Comparison of ENCODE assay signal across 9 mouse cellular contexts in the genomic region with DNA sequence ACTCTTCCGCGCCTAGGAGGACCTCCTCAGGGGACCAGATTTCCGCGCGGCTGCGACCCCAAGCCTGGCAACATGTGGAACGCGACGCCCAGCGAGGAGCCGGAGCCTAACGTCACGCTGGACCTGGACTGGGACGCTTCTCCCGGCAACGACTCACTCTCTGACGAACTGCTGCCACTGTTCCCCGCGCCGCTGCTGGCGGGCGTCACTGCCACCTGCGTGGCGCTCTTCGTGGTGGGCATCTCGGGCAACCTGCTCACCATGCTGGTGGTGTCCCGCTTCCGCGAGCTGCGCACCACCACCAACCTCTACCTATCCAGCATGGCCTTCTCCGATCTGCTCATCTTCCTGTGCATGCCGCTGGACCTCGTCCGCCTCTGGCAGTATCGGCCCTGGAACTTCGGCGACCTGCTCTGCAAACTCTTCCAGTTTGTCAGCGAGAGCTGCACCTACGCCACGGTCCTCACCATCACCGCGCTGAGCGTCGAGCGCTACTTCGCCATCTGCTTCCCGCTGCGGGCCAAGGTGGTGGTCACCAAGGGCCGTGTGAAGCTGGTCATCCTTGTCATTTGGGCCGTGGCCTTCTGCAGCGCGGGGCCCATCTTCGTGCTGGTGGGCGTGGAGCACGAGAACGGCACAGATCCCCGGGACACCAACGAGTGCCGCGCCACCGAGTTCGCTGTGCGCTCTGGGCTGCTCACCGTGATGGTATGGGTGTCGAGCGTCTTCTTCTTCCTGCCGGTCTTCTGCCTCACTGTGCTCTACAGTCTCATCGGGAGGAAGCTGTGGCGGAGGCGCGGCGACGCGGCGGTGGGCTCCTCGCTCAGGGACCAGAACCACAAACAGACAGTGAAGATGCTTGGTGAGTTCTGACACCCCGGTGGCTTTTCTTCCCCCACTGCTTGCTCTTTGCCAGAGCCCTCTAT. TPM values are rescaled to one million over a fixed set of nuclear protein-coding genes. Genes with fewer than 3 reads are reported as not detected.
DNase-seq lines count a peak whose midpoint lies in the region; ATAC-seq and TF ChIP-seq lines count a peak whose summit lies in the region.
"Had no signal": no experiment of that assay in that cellular context is flagged by ENCODE, and none has a peak within 500 bp of the region (broad histone marks: within the 10 kb centered on the region; RNA-seq: fewer than 3 reads in every experiment).

No protein-coding gene starts in this region.

- no peak for TF ChIP-seq CTCF in G1E (IDR thresholded peaks at IDR 0.05; ENCODE audit: low read depth, low read length)
- TF ChIP-seq CTCF in forebrain, postnatal 0 days (IDR thresholded peaks at IDR 0.05; ENCODE audit: low read depth), result no peak

- H3K4me3 ChIP-seq in heart, embryonic 14.5 days (ENCODE audit: control insufficient read depth in 1 of 2, insufficient read depth in 1 of 2, low read depth in 1 of 2, low read length in 2 of 2), result peak overlapping the region in 1 of 2 experiments; percentile 19; a peak in 2 of 4 replicates
- 0 out of 2 replicates have a peak overlapping the region, but pooled peaks have one; percentile 12 for H3K4me3 ChIP-seq in G1E (ENCODE audit: low read depth, low read length)
- H3K4me3 ChIP-seq in forebrain, postnatal 0 days (ENCODE audit: low read depth, low read length), result peak overlapping the region; percentile 46
- peak overlapping the region; percentile 48 for H3K4me3 ChIP-seq in midbrain, embryonic 15.5 days

- peak overlapping the region; percentile 42 for H3K4me2 ChIP-seq in heart, embryonic 14.5 days (ENCODE audit: low read length)
- H3K4me2 ChIP-seq in forebrain, postnatal 0 days (ENCODE audit: low read depth), result peak overlapping the region; percentile 96
- H3K4me2 ChIP-seq in midbrain, embryonic 15.5 days, result peak overlapping the region; percentile 99

- H3K9me3 ChIP-seq in heart, embryonic 14.5 days (ENCODE audit: control insufficient read depth, low read length), result no peaks in the 10 kb centered on the region
- no peaks in the 10 kb centered on the region for H3K9me3 ChIP-seq in G1E (replicated peaks)
- no peaks in the 10 kb centered on the region for H3K9me3 ChIP-seq in forebrain, postnatal 0 days (ENCODE audit: low read length)
- H3K9me3 ChIP-seq in midbrain, embryonic 15.5 days, result no peaks in the 10 kb centered on the region

- H3K27ac ChIP-seq in heart, embryonic 14.5 days (replicated peaks in 1 of 2; ENCODE audit: control insufficient read depth in 1 of 2, insufficient read depth in 1 of 2, low read depth in 2 of 2, low read length in 2 of 2), result no peak overlapping the region
- H3K27ac ChIP-seq in forebrain, postnatal 0 days (ENCODE audit: low read depth, low read length), result no peak overlapping the region
- H3K27ac ChIP-seq in midbrain, embryonic 15.5 days, result no peak overlapping the region

- no peak overlapping the region for H3K9ac ChIP-seq in heart, embryonic 14.5 days (ENCODE audit: low read length)
- H3K9ac ChIP-seq in forebrain, postnatal 0 days, result 0 out of 2 replicates have a peak overlapping the region, but pooled peaks have one; percentile 31
- H3K9ac ChIP-seq in midbrain, embryonic 15.5 days, result peak overlapping the region; percentile 31; the same call in 1 of the 2 replicates

- H3K27me3 ChIP-seq in heart, embryonic 14.5 days (ENCODE audit: control insufficient read depth, insufficient read depth, low read length), result peaks cover 65% of the 10 kb centered on the region
- H3K27me3 ChIP-seq in G1E (ENCODE audit: insufficient read depth, low read length), result peaks cover 9% of the 10 kb centered on the region; the same call in 1 of the 2 replicates
- peaks cover 52% of the 10 kb centered on the region for H3K27me3 ChIP-seq in forebrain, postnatal 0 days (ENCODE audit: insufficient read depth, low read length)
- peaks cover 35% of the 10 kb centered on the region for H3K27me3 ChIP-seq in midbrain, embryonic 15.5 days (replicated peaks)

- ATAC-seq in heart, embryonic 14.5 days (ENCODE audit: insufficient number of reproducible peaks, insufficient read depth, low FRiP score, low read depth), result no peak
- no peak for ATAC-seq in G1E (ENCODE audit: extremely low read depth, insufficient number of reproducible peaks, low FRiP score, poor library complexity, severe bottlenecking)
- ATAC-seq in forebrain, postnatal 0 days, result peak; percentile 68
- ATAC-seq in midbrain, embryonic 15.5 days (replicated peaks), result peak; percentile 80
- no peak for ATAC-seq in monocyte, adult 5-6 weeks (replicated peaks; ENCODE audit: insufficient number of reproducible peaks, low FRiP score, low TSS enrichment, poor library complexity, severe bottlenecking)

- intact Hi-C loops in heart, postnatal 10 days (cut with DNase I), result no loop called here

- no peak for DNase-seq in heart, postnatal 10 days
- no peak for DNase-seq in G1E (ENCODE audit: low spot score)
- DNase-seq in forebrain, postnatal 0 days, result peak; percentile 24
- DNase-seq in lung, postnatal 4 days, result no peak
- no peak for DNase-seq in T-cell, adult 2 months (ENCODE audit: low spot score)

- WGBS in heart, embryonic 14.5 days, result 3% methylated on average over 74 of the region's 77 CpGs
- 2% methylated on average over 76 of the region's 77 CpGs for WGBS in forebrain, postnatal 0 days
- WGBS in midbrain, embryonic 15.5 days, result under 1% methylated on average over 77 of the region's 77 CpGs

- no peaks in the 10 kb centered on the region for H3K36me3 ChIP-seq in heart, embryonic 14.5 days (ENCODE audit: control insufficient read depth, insufficient read depth, low read length)
- H3K36me3 ChIP-seq in G1E (replicated peaks), result no peaks in the 10 kb centered on the region
- no peaks in the 10 kb centered on the region for H3K36me3 ChIP-seq in forebrain, postnatal 0 days (ENCODE audit: insufficient read depth)
- H3K36me3 ChIP-seq in midbrain, embryonic 15.5 days (replicated peaks), result no peaks in the 10 kb centered on the region

- no peaks in the 10 kb centered on the region; a peak in 2 of 4 replicates for H3K4me1 ChIP-seq in heart, embryonic 14.5 days (ENCODE audit: control insufficient read depth in 2 of 2, insufficient read depth in 2 of 2, low read length in 2 of 2)
- no peaks in the 10 kb centered on the region; the same call in 1 of the 2 replicates for H3K4me1 ChIP-seq in G1E (ENCODE audit: insufficient read depth, low read depth, low read length)
- H3K4me1 ChIP-seq in forebrain, postnatal 0 days (ENCODE audit: insufficient read depth), result 0 out of 2 replicates have a peak, but pooled peaks cover 7% of the 10 kb centered on the region
- H3K4me1 ChIP-seq in midbrain, embryonic 15.5 days, result peaks cover 23% of the 10 kb centered on the region

RNA-seq across cellular contexts. Expression of gene Ghsr, which starts 0.8 kb away (rescaled TPM):
- polyA plus RNA-seq in heart, embryonic 14.5 days (2014; fragmentation: Nextera tagmentation; extraction: Ambion mirVana), result not detected in 2 replicates
- total RNA-seq in heart, postnatal 10 days (2021), result not detected
- total RNA-seq in G1E (2014; fragmentation: Nextera tagmentation), result not detected in 2 replicates
- under 0.01 and 0.16 TPM in 2 replicates for total RNA-seq in G1E (2017)
- not detected in 2 replicates for polyA plus RNA-seq in G1E (2012)
- total RNA-seq in forebrain, postnatal 0 days (2014; rRNA removed), result 0.23 and 0.33 TPM in 2 replicates
- 0.04 and 0.15 TPM in 2 replicates for polyA plus RNA-seq in forebrain, postnatal 0 days (2015; fragmentation: Nextera tagmentation; extraction: Ambion mirVana)
- 0.47 and 0.63 TPM in 2 replicates for polyA plus RNA-seq in midbrain, embryonic 15.5 days (2015; fragmentation: Nextera tagmentation; extraction: Ambion mirVana)
- not detected in 3 replicates for total RNA-seq in monocyte, adult 5-6 weeks (2017)
- polyA plus RNA-seq: gonadal fat pad, adult 2 months had no signal

RNA-seq across cellular contexts. Expression of gene Tnfsf10, which starts 55.2 kb away (rescaled TPM):
- polyA plus RNA-seq in heart, embryonic 14.5 days (2014; fragmentation: Nextera tagmentation; extraction: Ambion mirVana), result 0.23 and 0.30 TPM in 2 replicates
- total RNA-seq in heart, postnatal 10 days (2021), result 10 to 100 TPM; 10.6 to 19.0 TPM
- total RNA-seq in G1E (2014; fragmentation: Nextera tagmentation), result 2.6 and 4.8 TPM in 2 replicates
- 4.7 and 5.3 TPM in 2 replicates for total RNA-seq in G1E (2017)
- 0.03 and 0.14 TPM in 2 replicates for polyA plus RNA-seq in G1E (2012)
- total RNA-seq in forebrain, postnatal 0 days (2014; rRNA removed), result 0.69 and 0.76 TPM in 2 replicates
- 0.19 and 0.38 TPM in 2 replicates for polyA plus RNA-seq in forebrain, postnatal 0 days (2015; fragmentation: Nextera tagmentation; extraction: Ambion mirVana)
- 0.17 and 0.19 TPM in 2 replicates for polyA plus RNA-seq in midbrain, embryonic 15.5 days (2015; fragmentation: Nextera tagmentation; extraction: Ambion mirVana)
- 1.7 to 3.8 TPM (median 3.1 TPM) in 3 replicates for total RNA-seq in monocyte, adult 5-6 weeks (2017)

Comparison
In these comparisons a context has a peak if more than half of its experiments do, and no peak if none do; other contexts are left out.
1. ATAC-seq: peak in forebrain, postnatal 0 days (single experiment) and midbrain, embryonic 15.5 days (single experiment); none in heart, embryonic 14.5 days (single experiment), G1E (single experiment) and monocyte, adult 5-6 weeks (single experiment).
2. H3K4me2 ChIP-seq: peak in every context shown above with its lines; median percentile 99 in midbrain, embryonic 15.5 days; 96 in forebrain, postnatal 0 days; 42 in heart, embryonic 14.5 days.